Mouse (Mus musculus) cerebellum, adult 9-10 months (tissue): ENCODE data around the gene Olfr136.

ENCODE experiments used
- DNase-seq: peaks from one replicate; pipeline ENCODE4 v3.0.0; 2022

The Olfr136 gene

GRCm38 (mm10) chr17:38329531-38329930 lies at the start of gene Olfr136:
Gene Olfr136 (plus strand): TSS chr17:38329831.
- no peak for DNase-seq

GRCm38 (mm10) chr17:38307470-38307869 lies 22.2 kb upstream of the Olfr136 start, which contains the start of gene Olfr137:
Gene Olfr137 (minus strand): TSS chr17:38307570.
- no peak for DNase-seq
